Mouse (Mus musculus): ENCODE measurements around the gene Exo5. TPM values are rescaled to one million over a fixed set of nuclear protein-coding genes. Genes with fewer than 3 reads are reported as not detected.

Gene Exo5
- total RNA-seq (2021) = 10 to 100 TPM; 17.0 TPM
- long read RNA-seq, experiment 1, partial matches to known transcripts = 0 of 7 reads
- long read RNA-seq, experiment 1, other reads (novel, unspliced or antisense) = 2 of 7 reads
- long read RNA-seq, experiment 2, transcript Exo5-201 (2 exons, 1,996 nt) = major isoform, 13 of 17 reads
- long read RNA-seq, experiment 2, partial matches to known transcripts = 0 of 17 reads
- long read RNA-seq, experiment 2, other reads (novel, unspliced or antisense) = 2 of 17 reads

DNA sequence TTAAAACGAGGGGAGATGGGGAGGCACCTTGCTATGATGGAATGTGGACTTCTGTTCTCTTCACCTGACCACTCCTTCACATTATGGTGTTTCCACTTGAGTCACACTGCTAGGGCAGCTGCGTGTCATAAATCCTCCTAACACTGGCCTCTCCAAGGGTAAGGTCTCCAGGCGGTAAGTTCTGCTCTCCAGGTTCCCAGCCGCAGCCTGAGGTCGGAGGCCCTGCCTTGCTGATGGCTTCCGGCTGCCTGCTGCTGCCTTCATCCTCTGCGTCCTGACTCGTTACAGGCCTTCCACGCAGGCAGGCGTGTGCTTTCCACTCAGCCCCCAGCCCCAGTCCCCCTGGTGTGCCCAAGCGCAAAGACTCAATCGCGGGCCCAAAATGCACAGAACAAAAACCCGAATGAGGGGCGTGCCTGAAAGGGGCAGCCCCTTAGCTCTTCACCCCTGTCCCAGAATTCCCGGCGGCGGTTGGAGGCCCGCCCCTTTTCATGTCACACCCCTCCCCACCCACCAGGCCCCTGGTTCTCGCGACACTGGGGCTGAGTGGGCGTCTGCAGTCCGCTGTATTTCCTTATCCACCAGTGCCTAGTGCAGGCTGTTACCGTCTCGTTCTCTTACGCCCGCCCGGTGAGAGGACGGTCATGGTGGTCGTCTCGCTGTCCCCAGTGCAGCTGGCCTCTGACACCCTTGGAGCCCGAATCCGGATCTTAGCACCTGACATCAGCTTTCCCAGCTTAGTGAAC lies at the start of gene Exo5:
Gene Exo5, minus strand, starts transcription at position 464 of the 746 bp plus-strand sequence.
- peak; percentile 89 to 92 for DNase-seq (ENCODE audit: low spot score in 2 of 2)

DNA sequence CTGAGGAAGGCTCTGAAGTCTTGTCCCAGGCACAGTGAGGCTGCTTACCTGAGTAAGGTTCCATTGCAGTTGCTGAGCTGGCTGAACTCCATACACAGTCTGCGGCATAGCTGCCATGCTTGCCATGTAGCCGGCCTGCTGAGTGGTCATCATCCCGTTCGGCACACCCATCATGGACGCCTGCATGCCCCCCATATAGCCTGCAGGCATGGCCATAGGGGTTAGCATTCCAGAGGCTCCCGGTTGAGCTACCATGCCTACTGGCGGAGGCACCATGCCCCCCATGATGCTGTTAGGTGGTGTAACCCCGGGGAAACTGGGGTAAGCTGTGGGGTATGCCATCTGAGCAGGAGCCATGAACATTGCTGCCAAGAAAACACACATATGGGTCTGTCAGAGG lies 47.0 kb upstream of the Exo5 start:
- DNase-seq (ENCODE audit: low spot score in 2 of 2) = no peak

DNA sequence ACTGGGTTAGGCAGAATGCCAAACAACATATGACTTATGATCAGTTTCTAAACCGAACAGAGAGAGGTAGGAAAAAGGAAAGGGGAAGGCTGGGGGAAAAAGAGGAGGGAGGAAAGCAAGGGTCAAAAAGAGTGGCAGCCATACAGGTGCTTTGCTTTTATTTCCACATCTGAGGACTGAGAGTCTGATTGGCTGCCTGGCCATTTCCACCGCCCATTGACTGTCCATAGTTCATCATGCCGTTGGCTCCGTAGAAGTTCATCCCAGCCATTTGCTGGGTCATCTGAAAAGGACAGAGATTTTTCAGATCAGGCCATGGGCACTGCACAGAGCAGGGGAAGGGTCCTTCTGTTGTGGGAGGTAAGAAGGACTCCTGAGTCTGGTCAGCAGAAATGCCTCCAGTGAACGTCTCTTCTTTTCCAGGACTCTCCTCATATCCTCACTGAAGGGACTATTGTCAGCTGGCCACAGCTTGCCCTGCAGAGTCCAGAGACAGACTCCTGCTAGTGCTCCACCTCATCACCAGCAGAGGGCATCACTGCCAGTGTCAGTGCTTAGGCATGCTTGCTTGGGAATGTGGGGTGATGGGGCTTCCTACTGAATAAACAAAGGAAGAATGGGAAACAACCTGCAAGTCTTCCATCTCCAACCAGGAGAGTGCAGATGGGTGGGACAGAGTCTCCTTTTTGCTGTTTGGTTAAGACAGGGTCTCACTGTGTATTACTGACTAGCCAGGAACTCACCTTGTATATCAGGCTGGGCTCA lies 44.7 kb upstream of the Exo5 start:
- DNase-seq (ENCODE audit: low spot score in 2 of 2) = peak in 1 of 2 experiments; percentile 14

DNA sequence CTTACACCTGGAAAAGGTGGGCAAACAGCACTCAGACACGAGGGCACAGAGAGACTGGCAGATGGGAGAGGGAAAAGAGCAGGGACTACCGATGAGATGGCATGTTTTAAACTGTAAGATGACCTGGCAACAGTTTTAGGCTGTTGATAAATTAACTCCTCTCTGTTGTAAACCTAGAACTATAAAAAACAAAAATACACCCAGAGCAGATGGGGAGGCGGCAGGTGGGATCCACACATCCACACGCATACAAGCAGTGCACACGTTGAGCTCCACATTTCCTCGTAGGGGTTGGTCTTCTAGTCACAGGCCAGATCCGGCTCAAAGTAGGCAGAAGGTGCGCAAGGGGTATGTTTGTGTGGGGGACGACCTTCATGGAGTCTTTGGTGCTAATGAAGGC lies 43.7 kb upstream of the Exo5 start:
- DNase-seq (ENCODE audit: low spot score in 2 of 2) = no peak

DNA sequence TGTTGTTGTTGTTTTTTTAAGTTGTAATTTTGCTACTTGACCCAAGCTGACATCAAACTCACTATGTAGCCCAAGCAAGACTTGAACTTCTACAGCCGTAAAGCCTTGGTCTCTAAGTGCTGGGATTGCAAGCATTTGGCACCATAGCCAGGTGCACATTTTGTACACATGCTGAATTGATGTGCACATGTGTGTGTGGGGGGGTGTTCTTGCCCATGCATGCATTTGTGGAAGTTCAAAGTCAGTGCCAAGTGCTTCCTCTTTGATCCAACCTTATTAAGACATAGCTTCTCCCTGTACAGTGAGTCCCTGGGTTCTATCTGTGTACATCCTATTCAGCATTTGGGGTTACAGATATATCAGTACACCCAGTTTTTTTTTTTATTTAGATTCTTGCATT lies 30.8 kb upstream of the Exo5 start:
- no peak for DNase-seq (ENCODE audit: low spot score in 2 of 2)

DNA sequence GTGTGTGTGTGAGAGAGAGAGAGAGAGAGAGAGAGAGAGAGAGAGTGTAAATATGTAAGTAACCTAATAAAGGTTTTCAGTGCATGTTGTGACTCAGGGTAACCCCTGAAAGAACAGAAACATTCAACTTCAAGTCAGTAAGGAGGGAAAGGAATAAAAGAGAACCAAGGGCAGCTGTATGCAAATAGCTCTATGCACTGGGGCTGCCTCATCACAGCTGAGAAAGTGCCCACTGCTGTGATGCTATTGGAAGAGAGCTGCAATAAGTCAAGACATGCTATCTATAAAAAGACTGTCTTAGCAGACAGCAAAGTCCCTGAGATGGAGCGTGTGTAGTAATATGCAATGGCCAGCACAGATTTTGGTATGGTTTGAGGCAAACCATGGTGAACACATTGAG lies 28.9 kb upstream of the Exo5 start:
- no peak for DNase-seq (ENCODE audit: low spot score in 2 of 2)

DNA sequence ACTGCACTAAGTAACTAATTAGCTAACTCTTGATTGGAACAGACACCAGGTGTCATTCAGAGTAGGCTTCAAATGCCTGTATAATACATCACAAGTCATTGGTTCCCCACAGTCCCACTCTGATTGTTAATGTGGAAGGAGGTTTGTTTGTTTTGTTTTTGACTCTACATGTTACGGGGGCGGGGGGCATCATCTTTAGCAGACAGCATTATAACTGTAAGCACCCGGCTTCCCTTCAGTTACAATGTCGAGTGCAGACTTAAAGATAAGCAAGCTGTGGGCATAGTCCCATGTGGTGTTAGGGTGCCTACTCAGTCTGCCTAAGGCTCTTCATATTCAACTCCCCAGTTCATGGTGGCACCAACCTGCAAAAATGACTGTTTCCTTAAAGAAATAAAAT lies 28.2 kb upstream of the Exo5 start:
- no peak for DNase-seq (ENCODE audit: low spot score in 2 of 2)

DNA sequence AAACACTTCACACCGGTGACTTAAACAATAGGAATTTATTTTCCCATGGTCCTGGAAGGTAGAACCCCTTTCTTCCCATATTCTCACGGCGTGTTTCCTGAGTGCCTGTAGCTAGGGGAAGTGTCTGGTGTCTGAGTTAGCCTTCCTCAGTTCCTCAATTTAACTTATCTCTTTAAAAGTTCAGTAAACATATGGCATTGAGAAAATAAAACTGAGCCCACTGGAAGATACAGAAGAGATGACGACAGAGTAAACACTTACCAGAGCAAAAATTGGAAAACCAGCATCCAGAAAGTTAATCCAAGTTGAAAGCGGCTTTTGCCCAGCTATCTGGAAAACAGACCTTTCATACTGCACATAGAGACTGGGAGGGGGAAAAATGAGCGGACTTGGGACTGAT lies 27.3 kb upstream of the Exo5 start:
- DNase-seq (ENCODE audit: low spot score in 2 of 2) = no peak

DNA sequence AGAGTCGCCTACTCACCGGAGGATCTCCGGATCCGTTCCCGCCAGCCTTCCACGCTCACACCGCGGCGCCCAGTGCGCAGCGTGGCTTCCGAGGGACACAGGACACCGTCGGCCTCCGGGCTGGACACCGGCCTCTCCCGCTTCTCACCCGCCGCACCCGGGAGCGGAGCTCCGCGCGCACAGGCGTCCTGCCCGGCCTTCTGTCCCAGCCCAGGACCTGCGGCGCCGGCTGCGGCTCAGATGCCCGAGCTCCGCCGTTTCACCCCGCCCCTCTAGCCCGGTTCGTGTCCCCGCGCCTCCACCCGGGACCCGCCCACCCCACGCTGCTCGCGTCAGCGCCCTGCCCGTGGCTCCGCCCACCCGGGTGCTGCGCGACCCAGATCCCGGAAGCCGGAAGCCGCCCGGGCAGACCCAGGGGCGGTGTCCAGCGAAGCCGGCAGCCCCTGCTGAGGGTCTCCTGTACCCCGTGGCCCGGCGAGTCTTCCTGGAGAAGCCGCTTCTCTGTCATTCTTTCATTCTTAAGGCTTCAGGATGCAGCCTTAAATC lies 26.7 kb upstream of the Exo5 start, which contains the start of gene Zfp69:
Gene Zfp69, minus strand, starts transcription at position 272 of the 546 bp plus-strand sequence.
- DNase-seq (ENCODE audit: low spot score in 2 of 2) = peak; percentile 82 to 84

DNA sequence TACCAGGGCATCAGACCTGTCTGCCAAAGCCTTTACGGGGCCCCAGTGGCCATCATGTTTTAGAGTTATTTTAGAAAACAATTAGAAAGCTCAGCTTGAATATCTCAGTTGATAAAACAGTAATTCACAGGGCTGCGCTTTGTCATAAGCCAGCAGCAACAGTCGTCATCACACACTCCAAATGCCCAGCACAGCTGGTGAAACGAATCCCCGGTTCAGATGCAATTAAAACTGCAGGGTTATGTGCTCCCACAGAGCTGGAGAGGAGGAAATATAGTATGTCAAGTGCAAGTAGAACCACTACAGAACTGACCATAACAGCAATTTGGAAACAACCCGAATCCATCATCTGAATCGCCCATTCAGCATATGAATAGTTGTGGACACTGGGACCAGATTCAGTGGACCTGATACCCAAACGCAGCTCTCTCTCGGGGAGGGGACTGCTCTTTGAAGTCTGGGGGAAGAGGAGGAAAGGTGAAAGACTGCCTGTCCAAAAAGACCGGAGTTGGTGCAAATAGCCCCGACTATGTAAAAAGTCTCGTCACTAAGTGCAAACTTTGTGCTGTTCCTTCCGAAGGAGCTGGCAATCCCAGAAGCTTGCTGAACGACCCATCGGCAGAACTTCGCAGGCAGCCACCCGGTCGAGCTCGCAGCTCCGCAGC lies 26.1 kb upstream of the Exo5 start:
- no peak for DNase-seq (ENCODE audit: low spot score in 2 of 2)

DNA sequence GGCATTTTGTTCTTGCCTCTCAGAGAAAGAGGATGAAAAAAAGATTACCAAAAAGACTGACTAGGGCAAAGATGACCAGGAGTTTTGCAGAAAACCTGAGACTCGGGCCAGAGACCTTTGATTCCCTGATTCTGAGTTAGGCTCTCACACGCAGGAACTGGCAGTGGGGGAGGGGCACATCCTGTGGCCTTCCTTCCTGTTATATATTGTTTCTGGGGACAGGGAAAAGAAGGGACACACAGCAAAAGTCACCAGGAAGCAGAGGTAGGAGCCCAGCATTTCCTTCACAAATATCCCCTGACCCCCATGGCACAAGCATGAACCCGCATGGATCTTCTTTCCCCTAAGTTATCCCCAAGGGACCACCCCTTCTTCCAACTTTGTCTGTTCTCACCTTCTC lies 24.1 kb upstream of the Exo5 start:
- DNase-seq (ENCODE audit: low spot score in 2 of 2) = no peak

DNA sequence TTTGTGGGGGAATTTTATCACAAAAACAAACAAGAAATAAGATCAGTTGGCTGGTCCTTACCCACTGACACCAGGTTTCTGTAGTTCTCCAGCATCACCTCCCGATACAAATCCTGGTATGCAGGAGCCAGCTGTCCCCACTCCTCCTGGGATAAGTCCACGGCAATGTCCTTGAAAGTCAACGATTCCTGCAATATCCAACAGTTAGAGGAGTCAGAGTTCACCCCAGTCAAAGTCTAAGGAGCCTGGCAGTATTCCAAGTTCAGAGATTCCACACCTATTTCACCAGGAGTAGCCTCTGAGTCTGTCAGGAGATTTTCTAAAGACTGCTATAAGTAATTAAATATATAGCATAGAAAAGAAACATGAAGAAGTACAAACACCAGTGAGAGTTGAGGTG lies 10.2 kb upstream of the Exo5 start:
- no peak for DNase-seq (ENCODE audit: low spot score in 2 of 2)

DNA sequence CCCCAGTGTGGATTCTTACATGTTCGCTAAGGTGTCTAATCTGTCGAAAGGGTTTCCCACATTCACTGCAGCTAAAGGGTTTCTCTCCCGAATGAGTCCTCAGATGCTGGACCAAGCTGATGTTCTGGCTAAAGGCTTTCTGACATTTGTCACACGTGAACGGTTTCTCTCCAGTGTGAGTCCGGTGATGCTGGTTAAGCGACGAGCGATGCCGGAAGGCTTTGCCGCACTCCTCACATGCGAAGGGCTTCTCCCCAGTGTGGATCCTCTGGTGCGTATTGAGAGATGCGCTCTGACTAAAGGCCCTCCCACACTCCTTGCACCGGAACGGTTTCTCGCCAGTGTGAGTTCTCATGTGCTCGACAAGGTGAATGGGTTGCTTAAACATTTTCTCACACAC lies 5.9 kb upstream of the Exo5 start:
- no peak for DNase-seq (ENCODE audit: low spot score in 2 of 2)

DNA sequence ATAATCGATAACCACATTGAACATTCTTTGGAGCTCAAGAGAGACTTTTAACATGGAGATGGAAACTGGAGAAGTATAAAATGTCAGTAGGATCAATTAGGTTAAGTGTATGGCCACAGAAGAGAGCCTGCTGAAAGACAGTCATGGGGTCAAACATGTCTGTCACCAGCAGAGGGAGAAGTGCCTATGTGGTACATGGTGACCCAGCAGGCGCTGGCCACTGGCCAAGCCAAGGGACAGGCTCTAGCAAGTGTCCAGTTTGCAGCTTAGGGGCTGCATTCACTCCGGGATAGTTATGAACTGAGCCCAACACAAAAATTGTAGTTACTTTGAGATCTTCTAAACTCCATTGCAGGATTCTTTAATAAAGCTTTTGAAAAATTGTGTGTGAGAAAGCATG lies 3.9 kb upstream of the Exo5 start:
- no peak for DNase-seq (ENCODE audit: low spot score in 2 of 2)

DNA sequence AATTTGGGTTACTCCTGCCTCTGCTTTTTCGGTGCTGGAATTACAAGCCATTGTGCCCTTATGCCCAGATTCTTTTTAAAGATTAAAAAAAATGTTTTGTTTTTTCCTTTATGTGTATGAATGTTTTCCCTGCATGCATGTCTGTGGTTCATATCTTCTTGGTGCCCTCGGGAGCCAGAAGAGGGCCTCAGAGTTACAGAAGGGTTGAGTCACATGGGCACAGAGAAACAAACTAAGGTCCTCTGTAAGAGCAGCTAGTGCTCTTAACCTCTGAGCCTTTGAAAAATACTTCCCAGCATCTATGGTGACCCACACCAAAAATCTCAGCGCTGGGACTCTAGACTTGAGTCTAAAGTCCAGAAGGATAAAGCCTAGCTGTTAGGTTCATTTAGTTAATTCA lies 569 bp upstream of the Exo5 start:
- DNase-seq (ENCODE audit: low spot score in 2 of 2) = no peak

DNA sequence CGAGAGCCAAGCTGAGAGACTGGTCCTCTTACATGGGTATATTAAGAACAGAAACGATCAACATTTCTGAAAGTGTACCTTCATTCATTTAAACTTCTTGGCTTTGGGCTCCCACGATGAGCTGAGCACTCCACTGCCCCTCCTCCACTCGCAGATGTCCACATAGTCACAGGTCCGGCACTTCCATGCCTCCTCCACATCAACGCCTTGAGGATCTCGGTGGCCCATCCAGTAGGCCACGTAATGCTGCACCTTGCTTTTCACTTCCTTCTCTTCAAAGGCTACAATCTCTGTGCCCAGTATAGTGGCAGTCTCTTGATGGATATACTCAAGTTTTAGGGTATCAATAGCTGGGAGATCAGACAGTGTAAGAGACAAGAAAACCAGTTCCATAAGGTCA lies 3.4 kb downstream of the Exo5 start:
- no peak for DNase-seq (ENCODE audit: low spot score in 2 of 2)

DNA sequence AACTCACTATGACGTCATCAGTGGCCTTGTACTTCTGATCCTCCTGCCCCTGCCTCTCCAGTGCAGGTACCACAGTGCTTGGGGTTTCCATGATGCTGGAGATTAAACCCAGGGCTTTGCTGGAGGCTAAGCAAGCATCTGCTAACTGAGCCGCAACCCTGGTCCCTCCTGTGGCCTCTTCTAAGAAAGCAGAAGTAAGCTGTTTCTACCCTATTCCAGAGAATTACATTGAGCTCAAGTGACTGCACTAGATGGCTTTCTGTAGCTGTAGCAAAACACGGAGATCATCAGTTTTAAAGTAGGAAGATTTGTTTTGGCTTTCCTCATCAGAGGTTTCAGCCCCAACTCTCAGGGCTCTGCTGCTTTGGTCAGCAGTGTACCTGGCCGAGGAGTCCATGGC lies 10.3 kb downstream of the Exo5 start:
- DNase-seq (ENCODE audit: low spot score in 2 of 2) = no peak

DNA sequence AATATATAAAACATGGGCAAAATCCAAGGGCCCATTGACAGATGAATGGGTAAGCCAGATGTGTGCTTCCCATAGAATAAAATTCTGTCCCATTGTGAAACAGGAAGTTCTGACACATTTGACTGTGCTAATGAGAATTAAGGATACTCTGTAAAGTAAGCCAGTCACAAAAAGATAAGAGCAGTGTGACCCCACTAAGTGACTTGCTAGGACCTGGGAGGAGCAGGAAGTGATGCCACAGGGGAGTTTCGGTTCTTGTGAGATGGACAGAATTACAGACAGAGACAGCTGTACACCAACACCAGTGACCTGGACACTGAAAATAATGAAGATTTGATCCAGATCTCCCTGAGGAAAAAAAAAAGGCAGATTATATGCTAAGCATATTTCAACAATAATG lies 11.0 kb downstream of the Exo5 start:
- no peak for DNase-seq (ENCODE audit: low spot score in 2 of 2)

DNA sequence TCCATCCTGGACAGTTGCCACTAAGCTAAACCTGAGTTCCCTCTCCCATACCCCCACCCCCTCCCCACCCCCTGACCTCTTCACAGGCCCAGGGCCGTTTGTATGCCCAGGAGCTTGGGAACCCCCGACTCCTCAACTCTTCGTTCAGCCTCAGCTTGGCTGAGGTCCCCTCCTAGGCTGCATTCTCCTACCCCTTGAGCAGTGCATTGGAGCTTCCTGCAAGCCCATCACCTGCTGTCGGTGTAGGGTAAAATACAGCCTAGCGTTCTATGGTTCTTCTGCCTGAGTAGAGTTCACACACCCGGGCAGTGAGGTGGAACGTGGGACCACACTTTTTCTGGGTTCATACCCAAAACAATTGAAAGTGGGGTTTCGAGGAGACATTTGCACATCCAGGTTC lies 11.4 kb downstream of the Exo5 start:
- DNase-seq (ENCODE audit: low spot score in 2 of 2) = no peak

DNA sequence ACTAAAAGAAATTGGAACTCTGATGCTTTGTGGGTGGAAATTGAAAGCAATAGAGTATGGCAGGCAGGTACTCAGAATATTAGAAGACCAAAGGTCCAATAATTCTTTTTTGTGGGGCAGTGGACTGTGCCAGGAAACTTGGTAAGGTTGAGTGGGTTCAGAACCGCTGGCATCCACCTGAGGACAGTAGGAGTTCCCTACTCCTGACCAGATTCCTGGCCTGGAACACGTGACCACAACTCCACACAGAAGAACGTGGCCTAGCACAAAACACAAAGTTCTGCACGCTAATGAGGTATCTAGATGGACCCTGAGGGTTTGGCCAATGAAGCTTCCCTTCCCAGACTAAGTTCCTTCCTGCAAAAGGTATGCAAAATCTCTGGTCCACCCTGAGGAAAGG lies 12.0 kb downstream of the Exo5 start:
- DNase-seq (ENCODE audit: low spot score in 2 of 2) = no peak

DNA sequence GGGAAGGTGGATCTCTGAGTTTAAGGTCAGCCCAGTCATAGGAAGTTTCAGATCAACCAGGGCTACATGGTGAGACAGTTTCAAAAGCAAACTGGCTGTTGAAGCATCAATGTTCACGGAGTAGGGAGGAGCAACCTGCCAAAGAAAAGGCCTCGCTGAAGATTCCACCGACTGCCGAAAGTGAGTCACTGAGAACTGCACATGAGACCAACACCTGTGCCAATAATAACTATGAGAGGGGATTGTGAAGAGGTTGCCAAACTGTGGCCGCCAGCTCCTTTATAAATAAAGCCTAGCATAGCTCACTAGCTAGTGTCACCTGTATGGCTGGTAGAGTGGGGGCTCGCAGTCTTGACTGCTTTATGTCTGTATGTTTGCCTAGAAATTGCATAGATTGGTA lies 13.7 kb downstream of the Exo5 start:
- DNase-seq (ENCODE audit: low spot score in 2 of 2) = no peak

All from adrenal gland, postnatal 4 days (tissue).